Mouse (Mus musculus) forebrain, embryonic 14.5 days (tissue): ENCODE data around the gene Gm9817. TPM values are rescaled to one million over a fixed set of nuclear protein-coding genes. Genes with fewer than 3 reads are reported as not detected.

Experiments used
- ATAC-seq: fragments of 200-750 bp; cut with Nextera tagmentation; 2 replicates; pipeline ENCODE4 v1.8.0; 2017; ENCODE audit warnings: mild to moderate bottlenecking, moderate library complexity
- DNase-seq: peaks from one replicate; pipeline ENCODE4 v3.0.0-alpha.2; 2015; ENCODE audit warnings: low spot score
- H3K27ac ChIP-seq: fragments of 300-500 bp; sonication (generic); 2 replicates; pipeline ENCODE4 v1.5.1; 2014; ENCODE audit warnings: low read depth, mild to moderate bottlenecking, control low read depth, low read length, moderate library complexity
- H3K27me3 ChIP-seq: fragments of 300-500 bp; sonication (generic); replicated peaks from 2 replicates; pipeline ENCODE4 v1.6.1; 2014; ENCODE audit warnings: low read length, control low read depth, mixed read lengths; ENCODE audit not compliant: control insufficient read depth, insufficient read depth
- H3K36me3 ChIP-seq: fragments of 300-500 bp; sonication (generic); 2 replicates; pipeline ENCODE4 v1.6.1; 2014; ENCODE audit warnings: low read length, control low read depth; ENCODE audit not compliant: control insufficient read depth, insufficient read depth
- H3K4me1 ChIP-seq: fragments of 300-500 bp; sonication (generic); 2 replicates; pipeline ENCODE4 v1.6.1; 2014; ENCODE audit warnings: antibody characterized with exemption, low read length, control low read depth; ENCODE audit not compliant: control insufficient read depth, insufficient read depth
- H3K4me2 ChIP-seq: fragments of 300-500 bp; sonication (generic); 2 replicates; pipeline ENCODE4 v1.6.1; 2014; ENCODE audit warnings: mild to moderate bottlenecking, control low read depth, low read length
- H3K4me3 ChIP-seq: fragments of 300-500 bp; sonication (generic); 2 replicates; pipeline ENCODE4 v1.5.1; 2014; ENCODE audit warnings: low read depth, low read length, control low read depth
- H3K9ac ChIP-seq: fragments of 300-500 bp; sonication (generic); 2 replicates; pipeline ENCODE4 v1.6.1; 2014; ENCODE audit warnings: mild to moderate bottlenecking, low read length, control low read depth, moderate library complexity
- H3K9me3 ChIP-seq: fragments of 300-500 bp; sonication (generic); replicated peaks from 2 replicates; pipeline ENCODE4 v1.6.1; 2016; ENCODE audit warnings: low read length, control low read depth, mixed read lengths; ENCODE audit not compliant: control insufficient read depth
- WGBS: fragments of 180-500 bp; shearing (Covaris S2); extraction: QIAGEN DNeasy Blood & Tissue Kit; methylation state at CpG from one replicate; pipeline ENCODE4 v1.1.7; 2014; 5-methylcytosine and 5-hydroxymethylcytosine counted together
- polyA plus RNA-seq: library from polyadenylated mRNA; unstranded; fragments of >200 nt; fragmentation: Nextera tagmentation; extraction: Ambion mirVana; gene quantifications from 2 replicates; pipeline ENCODE4 v1.2.1, GENCODE M21; 2014

The Gm9817 gene
- polyA plus RNA-seq, 1 experiment from 2014 or later: 0.08 TPM

- H3K9ac ChIP-seq: no peak overlapping the region
- no peak overlapping the region for H3K27ac ChIP-seq
- H3K4me1 ChIP-seq: no peaks in the 10 kb centered on the region
- ATAC-seq: no peak
- H3K4me3 ChIP-seq: no peak overlapping the region
- H3K27me3 ChIP-seq: no peaks in the 10 kb centered on the region
- H3K9me3 ChIP-seq: no peaks in the 10 kb centered on the region
- H3K36me3 ChIP-seq: no peaks in the 10 kb centered on the region
- H3K4me2 ChIP-seq: no peak overlapping the region
- 83% methylated on average over 4 of the region's 4 CpGs for WGBS
- no peak for DNase-seq
Measured at GRCm38 (mm10) chr13:45040195-45040594, 38.3 kb upstream of the Gm9817 start.

- Histone ChIP-seq H3K9me3 (no peaks in the 10 kb centered on the region), H3K27me3 (no peaks in the 10 kb centered on the region), H3K36me3 (no peaks in the 10 kb centered on the region), H3K27ac (no peak overlapping the region), H3K9ac (no peak overlapping the region), H3K4me3 (no peak overlapping the region), H3K4me2 (no peak overlapping the region), H3K4me1 (no peaks in the 10 kb centered on the region)
- no peak for ATAC-seq
- WGBS: 82% methylated on average over 7 of the region's 7 CpGs
- no peak for DNase-seq
Measured at GRCm38 (mm10) chr13:45040741-45041140, 37.8 kb upstream of the Gm9817 start.

- H3K9ac ChIP-seq: no peak overlapping the region
- ATAC-seq: no peak
- H3K27me3 ChIP-seq: no peaks in the 10 kb centered on the region
- no peak overlapping the region for H3K4me2 ChIP-seq
- H3K4me3 ChIP-seq: no peak overlapping the region
- 94% methylated on average over 3 of the region's 3 CpGs for WGBS
- no peak for DNase-seq
- no peak overlapping the region for H3K27ac ChIP-seq
- no peaks in the 10 kb centered on the region for H3K36me3 ChIP-seq
- H3K9me3 ChIP-seq: no peaks in the 10 kb centered on the region
- no peaks in the 10 kb centered on the region for H3K4me1 ChIP-seq
Measured at GRCm38 (mm10) chr13:45043466-45043865, 35.0 kb upstream of the Gm9817 start.

GRCm38 (mm10) chr13:45049261-45050020, 29.1 kb upstream of the Gm9817 start:
- Histone ChIP-seq H3K4me2 (no peak overlapping the region), H3K36me3 (no peaks in the 10 kb centered on the region), H3K4me1 (no peaks in the 10 kb centered on the region; the same call in 1 of the 2 replicates), H3K9ac (no peak overlapping the region), H3K27ac (no peak overlapping the region), H3K27me3 (no peaks in the 10 kb centered on the region), H3K9me3 (no peaks in the 10 kb centered on the region), H3K4me3 (no peak overlapping the region)
- 44% methylated on average over 7 of the region's 7 CpGs for WGBS
- ATAC-seq (no peak), DNase-seq (peak; percentile 53)

GRCm38 (mm10) chr13:45052805-45053204, 25.7 kb upstream of the Gm9817 start:
- no peaks in the 10 kb centered on the region for H3K9me3 ChIP-seq
- ATAC-seq (no peak; the same call in 1 of the 2 replicates), DNase-seq (peak; percentile 27)
- no peaks in the 10 kb centered on the region for H3K36me3 ChIP-seq
- H3K4me3 ChIP-seq: no peak overlapping the region
- H3K4me2 ChIP-seq: no peak overlapping the region
- no peaks in the 10 kb centered on the region; the same call in 1 of the 2 replicates for H3K4me1 ChIP-seq
- no peak overlapping the region for H3K27ac ChIP-seq
- no peak overlapping the region for H3K9ac ChIP-seq
- H3K27me3 ChIP-seq: no peaks in the 10 kb centered on the region
- WGBS: 72% methylated on average over 7 of the region's 7 CpGs

- H3K4me1 ChIP-seq: no peaks in the 10 kb centered on the region; the same call in 1 of the 2 replicates
- H3K9me3 ChIP-seq: no peaks in the 10 kb centered on the region
- H3K4me3 ChIP-seq: no peak overlapping the region
- no peak overlapping the region for H3K9ac ChIP-seq
- no peak overlapping the region for H3K4me2 ChIP-seq
- H3K27ac ChIP-seq: no peak overlapping the region
- 87% methylated on average over 3 of the region's 3 CpGs for WGBS
- DNase-seq: peak; percentile 60
- H3K36me3 ChIP-seq: no peaks in the 10 kb centered on the region
- H3K27me3 ChIP-seq: no peaks in the 10 kb centered on the region
- no peak for ATAC-seq
Measured at GRCm38 (mm10) chr13:45053843-45054242, 24.6 kb upstream of the Gm9817 start.

- no peaks in the 10 kb centered on the region for H3K9me3 ChIP-seq
- ATAC-seq (no peak), DNase-seq (peak; percentile 35)
- WGBS: 73% methylated on average over 17 of the region's 17 CpGs
- no peak overlapping the region for H3K9ac ChIP-seq
- no peaks in the 10 kb centered on the region for H3K36me3 ChIP-seq
- H3K27me3 ChIP-seq: no peaks in the 10 kb centered on the region
- H3K4me3 ChIP-seq: no peak overlapping the region
- H3K4me2 ChIP-seq: no peak overlapping the region
- H3K4me1 ChIP-seq: no peaks in the 10 kb centered on the region
- no peak overlapping the region for H3K27ac ChIP-seq
Measured at GRCm38 (mm10) chr13:45059206-45059605, 19.3 kb upstream of the Gm9817 start.

- WGBS: 81% methylated on average over 5 of the region's 5 CpGs
- Histone ChIP-seq H3K9me3 (no peaks in the 10 kb centered on the region), H3K9ac (no peak overlapping the region), H3K4me2 (no peak overlapping the region), H3K4me1 (no peaks in the 10 kb centered on the region), H3K27me3 (no peaks in the 10 kb centered on the region), H3K4me3 (no peak overlapping the region), H3K36me3 (no peaks in the 10 kb centered on the region), H3K27ac (no peak overlapping the region)
- ATAC-seq (no peak), DNase-seq (no peak)
Measured at GRCm38 (mm10) chr13:45063146-45063545, 15.3 kb upstream of the Gm9817 start.

GRCm38 (mm10) chr13:45064951-45065350, 13.5 kb upstream of the Gm9817 start:
- Histone ChIP-seq H3K4me2 (no peak overlapping the region), H3K9me3 (no peaks in the 10 kb centered on the region), H3K4me1 (no peaks in the 10 kb centered on the region), H3K36me3 (no peaks in the 10 kb centered on the region), H3K27me3 (no peaks in the 10 kb centered on the region), H3K9ac (no peak overlapping the region), H3K4me3 (no peak overlapping the region), H3K27ac (no peak overlapping the region)
- WGBS: 91% methylated on average over 4 of the region's 4 CpGs
- ATAC-seq (no peak), DNase-seq (no peak)
